Mouse (Mus musculus) kidney, embryonic 15.5 days (tissue): ENCODE measurements at regions not wholly inside any gene's neighbourhood (a gene's known extent, or its start where the extent isn't known, plus 50 kb on each side); places are given as distances from the start of the nearest gene placed in this dataset.
A peak's percentile ranks its signal among the peaks of the same experiment; 100 is the strongest.

ENCODE experiments used
- ATAC-seq: fragments of 200-750 bp; cut with Nextera tagmentation; replicated peaks from 2 replicates; pipeline ENCODE4 v1.8.0; 2017; ENCODE audit warnings: moderate TSS enrichment; ENCODE audit not compliant: low FRiP score
- H3K27ac ChIP-seq: fragments of 300-500 bp; sonication (generic); 2 replicates; pipeline ENCODE4 v1.5.1; 2015; ENCODE audit warnings: mild to moderate bottlenecking, inconsistent platforms
- H3K27me3 ChIP-seq: fragments of 300-500 bp; sonication (generic); 2 replicates; pipeline ENCODE4 v1.6.1; 2015; ENCODE audit warnings: inconsistent platforms
- H3K36me3 ChIP-seq: fragments of 300-500 bp; sonication (generic); 2 replicates; pipeline ENCODE4 v1.6.1; 2015; ENCODE audit warnings: inconsistent platforms
- H3K4me1 ChIP-seq: fragments of 300-500 bp; sonication (generic); 2 replicates; pipeline ENCODE4 v1.6.1; 2015; ENCODE audit warnings: inconsistent platforms
- H3K4me2 ChIP-seq: fragments of 300-500 bp; sonication (generic); 2 replicates; pipeline ENCODE4 v1.6.1; 2015; ENCODE audit warnings: moderate library complexity, mild to moderate bottlenecking, inconsistent platforms
- H3K4me3 ChIP-seq: fragments of 300-500 bp; sonication (generic); replicated peaks from 2 replicates; pipeline ENCODE4 v1.5.1; 2015; ENCODE audit warnings: mild to moderate bottlenecking, inconsistent platforms
- H3K9ac ChIP-seq: fragments of 300-500 bp; sonication (generic); 2 replicates; pipeline ENCODE4 v1.6.1; 2015; ENCODE audit warnings: mild to moderate bottlenecking, inconsistent platforms
- H3K9me3 ChIP-seq: fragments of 300-500 bp; sonication (generic); replicated peaks from 2 replicates; pipeline ENCODE4 v1.6.1; 2016; ENCODE audit warnings: inconsistent platforms
- whole genome bisulfite sequencing: fragments of 180-500 bp; shearing (Covaris S2); methylation state at CpG from one replicate; pipeline ENCODE4 v1.1.7; 2015; ENCODE audit warnings: mixed read lengths; 5-methylcytosine and 5-hydroxymethylcytosine counted together

DNA sequence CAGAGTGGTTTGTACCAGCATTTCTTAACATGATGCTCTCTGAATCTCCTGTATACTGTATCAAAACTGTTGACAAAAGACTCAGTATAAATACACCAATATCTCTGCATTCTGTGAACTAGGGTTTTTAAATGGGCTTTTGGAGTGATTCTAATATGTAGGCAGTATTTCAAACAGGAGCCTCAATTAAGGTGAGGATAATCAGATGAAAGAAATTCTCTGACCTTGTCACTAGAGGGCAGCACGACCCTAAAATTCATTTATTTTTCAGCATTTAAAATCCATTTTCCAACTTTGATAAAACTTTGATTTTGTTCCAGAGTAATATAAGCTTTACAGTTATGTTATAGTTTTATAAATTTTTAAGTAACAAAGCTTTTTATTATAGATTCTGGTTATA lies 114.5 kb downstream of the Rfx6 start:
- Histone ChIP-seq H3K36me3 (no peaks in the 10 kb centered on the region), H3K27me3 (no peaks in the 10 kb centered on the region), H3K4me1 (no peaks in the 10 kb centered on the region), H3K4me3 (no peak overlapping the region), H3K9me3 (no peaks in the 10 kb centered on the region), H3K4me2 (no peak overlapping the region), H3K9ac (no peak overlapping the region), H3K27ac (no peak overlapping the region)
- WGBS: 0% methylated on average over 1 of the region's 1 CpGs
- no peak for ATAC-seq

GRCm38 (mm10) chr10:51793876-51794275 lies 116.3 kb downstream of the Rfx6 start:
- H3K4me2 ChIP-seq: no peak overlapping the region
- H3K27me3 ChIP-seq: no peaks in the 10 kb centered on the region
- H3K27ac ChIP-seq: no peak overlapping the region
- no peak overlapping the region for H3K4me3 ChIP-seq
- no peak for ATAC-seq
- H3K36me3 ChIP-seq: no peaks in the 10 kb centered on the region
- WGBS: 88% methylated on average over 7 of the region's 7 CpGs
- H3K9me3 ChIP-seq: no peaks in the 10 kb centered on the region
- H3K9ac ChIP-seq: no peak overlapping the region
- no peaks in the 10 kb centered on the region for H3K4me1 ChIP-seq

DNA sequence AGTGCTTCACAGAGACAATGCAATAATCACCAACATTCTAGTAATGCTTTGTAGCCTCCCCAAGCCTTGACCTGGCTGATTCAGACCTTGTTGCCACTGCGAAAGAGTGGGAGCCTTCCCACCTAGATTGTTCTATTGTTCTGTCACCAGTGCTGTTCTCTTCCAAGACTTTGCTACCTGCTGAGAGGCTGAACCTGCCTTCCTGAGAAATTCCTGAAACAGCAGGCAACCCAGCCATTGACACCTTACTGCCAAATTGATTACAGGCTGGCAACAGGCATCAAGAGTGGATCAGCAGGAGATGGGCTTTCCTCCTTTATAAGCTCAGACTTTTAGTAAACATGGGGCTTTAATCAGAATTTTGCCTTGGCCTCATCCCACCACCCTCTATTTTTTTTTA lies 139.1 kb downstream of the Rfx6 start:
- no peak overlapping the region for H3K27ac ChIP-seq
- H3K36me3 ChIP-seq: no peaks in the 10 kb centered on the region
- no peak for ATAC-seq
- H3K4me3 ChIP-seq: no peak overlapping the region
- H3K27me3 ChIP-seq: no peaks in the 10 kb centered on the region
- H3K9me3 ChIP-seq: no peaks in the 10 kb centered on the region
- H3K9ac ChIP-seq: no peak overlapping the region
- no peak overlapping the region for H3K4me2 ChIP-seq
- WGBS: 55% methylated on average over 1 of the region's 1 CpGs
- H3K4me1 ChIP-seq: no peaks in the 10 kb centered on the region

- Histone ChIP-seq H3K27ac (no peak overlapping the region), H3K27me3 (no peaks in the 10 kb centered on the region), H3K36me3 (no peaks in the 10 kb centered on the region), H3K4me3 (no peak overlapping the region), H3K9ac (no peak overlapping the region), H3K4me2 (no peak overlapping the region), H3K4me1 (no peaks in the 10 kb centered on the region), H3K9me3 (no peaks in the 10 kb centered on the region)
- no peak for ATAC-seq
- WGBS: 91% methylated on average over 2 of the region's 2 CpGs
Observed at GRCm38 (mm10) chr10:51823900-51824299, 146.3 kb downstream of the Rfx6 start.

- Histone ChIP-seq H3K4me2 (no peak overlapping the region), H3K9me3 (no peaks in the 10 kb centered on the region), H3K4me3 (no peak overlapping the region), H3K27ac (no peak overlapping the region), H3K27me3 (no peaks in the 10 kb centered on the region), H3K36me3 (no peaks in the 10 kb centered on the region), H3K9ac (no peak overlapping the region), H3K4me1 (no peaks in the 10 kb centered on the region)
- ATAC-seq: no peak
- WGBS: 90% methylated on average over 6 of the region's 6 CpGs
Observed at GRCm38 (mm10) chr10:51826431-51826964, 148.9 kb downstream of the Rfx6 start.

- Histone ChIP-seq H3K9me3 (no peaks in the 10 kb centered on the region), H3K27ac (no peak overlapping the region), H3K36me3 (no peaks in the 10 kb centered on the region), H3K27me3 (no peaks in the 10 kb centered on the region), H3K4me3 (no peak overlapping the region), H3K4me2 (no peak overlapping the region), H3K4me1 (no peaks in the 10 kb centered on the region), H3K9ac (no peak overlapping the region)
- 70% methylated on average over 4 of the region's 4 CpGs for WGBS
- ATAC-seq: no peak
Observed at GRCm38 (mm10) chr10:51832459-51832858, 154.9 kb downstream of the Rfx6 start.

DNA sequence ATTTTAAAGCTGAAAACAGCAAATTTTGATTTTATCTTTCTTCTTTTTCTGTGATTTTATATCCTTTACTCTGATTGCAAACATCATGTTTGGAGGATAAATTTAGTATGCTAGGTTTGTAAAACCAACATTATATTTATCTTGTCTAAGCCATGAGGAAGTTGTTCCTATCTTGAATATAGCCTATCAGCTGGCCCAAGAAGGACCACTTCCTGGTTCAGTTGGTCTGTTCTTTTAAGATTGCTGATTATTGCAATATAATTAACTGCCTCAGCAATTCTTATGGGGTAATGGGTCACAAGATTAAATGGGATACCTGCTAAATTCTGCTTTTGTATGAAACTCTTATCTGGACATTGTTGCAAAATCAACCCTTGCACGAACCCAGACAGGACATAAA lies 165.5 kb downstream of the Rfx6 start:
- Histone ChIP-seq H3K36me3 (no peaks in the 10 kb centered on the region), H3K27ac (no peak overlapping the region), H3K27me3 (no peaks in the 10 kb centered on the region), H3K9me3 (no peaks in the 10 kb centered on the region), H3K4me2 (no peak overlapping the region), H3K4me1 (no peaks in the 10 kb centered on the region), H3K4me3 (no peak overlapping the region), H3K9ac (no peak overlapping the region)
- WGBS: 81% methylated on average over 1 of the region's 1 CpGs
- ATAC-seq: no peak

DNA sequence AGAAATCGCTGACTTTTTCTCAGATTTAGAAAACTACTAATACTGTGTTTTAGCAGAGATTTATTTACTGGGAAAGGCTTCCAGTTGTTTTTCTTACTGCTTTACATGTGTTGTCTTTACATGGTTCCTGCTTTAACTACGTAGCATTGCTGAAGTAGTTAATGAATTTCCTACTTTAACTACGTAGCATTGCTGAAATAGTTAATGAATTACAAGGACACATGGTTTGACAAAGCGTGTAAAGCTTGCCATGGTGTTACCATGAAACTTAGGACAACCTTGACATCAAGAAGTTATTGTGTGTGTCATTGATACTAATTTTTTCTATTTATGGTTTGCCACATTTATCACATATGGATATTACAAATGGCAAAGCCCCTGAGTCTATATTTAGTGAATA lies 168.7 kb downstream of the Rfx6 start:
- Histone ChIP-seq H3K4me1 (no peaks in the 10 kb centered on the region), H3K27ac (no peak overlapping the region), H3K9me3 (no peaks in the 10 kb centered on the region), H3K36me3 (no peaks in the 10 kb centered on the region), H3K4me3 (no peak overlapping the region), H3K9ac (no peak overlapping the region), H3K27me3 (no peaks in the 10 kb centered on the region), H3K4me2 (no peak overlapping the region)
- ATAC-seq: peak; percentile 75
- WGBS: 55% methylated on average over 4 of the region's 4 CpGs

DNA sequence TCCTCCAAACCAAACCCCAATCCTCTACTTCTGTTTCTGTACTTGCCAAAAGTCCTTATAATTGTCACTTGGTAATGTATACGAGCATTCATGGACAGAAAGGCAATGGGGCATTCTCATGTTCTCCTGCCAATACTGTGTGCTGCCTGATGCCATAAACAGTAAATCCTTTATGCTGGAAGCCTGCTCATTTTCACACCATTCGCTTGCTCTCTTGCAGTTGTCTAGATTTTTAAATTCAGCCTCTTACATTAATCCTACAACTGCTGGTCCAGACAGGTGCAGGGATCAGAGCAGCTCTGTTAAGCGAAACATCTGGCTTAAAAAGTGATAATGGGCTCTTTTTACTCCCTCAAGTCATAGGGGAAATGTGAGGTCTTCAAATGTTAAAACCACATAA lies 152.9 kb upstream of the Vgll2 start:
- Histone ChIP-seq H3K4me1 (no peaks in the 10 kb centered on the region), H3K9me3 (no peaks in the 10 kb centered on the region), H3K27me3 (no peaks in the 10 kb centered on the region), H3K27ac (no peak overlapping the region), H3K36me3 (no peaks in the 10 kb centered on the region), H3K4me3 (no peak overlapping the region), H3K4me2 (no peak overlapping the region), H3K9ac (no peak overlapping the region)
- no peak for ATAC-seq
- WGBS: 82% methylated on average over 3 of the region's 3 CpGs

GRCm38 (mm10) chr10:51911066-51911691 lies 111.1 kb upstream of the Vgll2 start:
- Histone ChIP-seq H3K9me3 (no peaks in the 10 kb centered on the region), H3K9ac (no peak overlapping the region), H3K27me3 (no peaks in the 10 kb centered on the region), H3K27ac (no peak overlapping the region), H3K4me3 (no peak overlapping the region), H3K36me3 (no peaks in the 10 kb centered on the region), H3K4me1 (no peaks in the 10 kb centered on the region), H3K4me2 (no peak overlapping the region)
- 54% methylated on average over 10 of the region's 10 CpGs for WGBS
- no peak for ATAC-seq

GRCm38 (mm10) chr10:51912096-51912495 lies 110.2 kb upstream of the Vgll2 start:
- no peaks in the 10 kb centered on the region for H3K4me1 ChIP-seq
- no peak overlapping the region for H3K27ac ChIP-seq
- whole genome bisulfite sequencing: 51% methylated on average over 1 of the region's 1 CpGs

GRCm38 (mm10) chr10:51926644-51927043 lies 95.7 kb upstream of the Vgll2 start:
- H3K27ac ChIP-seq: no peak overlapping the region
- H3K9me3 ChIP-seq: no peaks in the 10 kb centered on the region
- H3K27me3 ChIP-seq: no peaks in the 10 kb centered on the region
- no peak overlapping the region for H3K4me3 ChIP-seq
- H3K4me1 ChIP-seq: no peaks in the 10 kb centered on the region
- no peaks in the 10 kb centered on the region for H3K36me3 ChIP-seq
- no peak for ATAC-seq
- WGBS: 83% methylated on average over 2 of the region's 2 CpGs
- H3K9ac ChIP-seq: no peak overlapping the region
- H3K4me2 ChIP-seq: no peak overlapping the region

More at GRCm38 (mm10) chr10:51912096-51912495, 110.2 kb upstream of the Vgll2 start:
- Histone ChIP-seq H3K9me3 (no peaks in the 10 kb centered on the region), H3K4me3 (no peak overlapping the region), H3K36me3 (no peaks in the 10 kb centered on the region), H3K4me2 (no peak overlapping the region), H3K9ac (no peak overlapping the region), H3K27me3 (no peaks in the 10 kb centered on the region)
- ATAC-seq: no peak

DNA sequence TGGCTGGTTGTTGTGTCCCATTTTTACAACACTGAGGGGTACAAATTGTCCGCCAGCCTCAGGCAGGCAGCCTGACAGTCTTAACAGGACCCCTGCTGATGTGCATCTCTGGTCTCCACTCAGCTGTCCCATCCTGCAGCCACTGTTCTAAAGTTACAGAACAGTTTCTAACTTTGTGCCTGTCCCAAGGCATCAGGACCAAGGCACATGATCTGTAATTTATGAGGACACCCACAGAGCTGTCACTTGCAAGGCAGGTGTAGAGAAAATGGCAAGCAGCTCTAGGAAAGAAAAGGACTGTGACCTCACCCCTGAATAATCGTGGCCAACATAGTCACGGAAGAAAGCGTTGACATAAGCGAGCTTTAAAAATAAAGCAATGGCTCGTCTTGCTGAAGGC lies 93.0 kb upstream of the Vgll2 start:
- Histone ChIP-seq H3K4me3 (no peak overlapping the region), H3K27me3 (no peaks in the 10 kb centered on the region), H3K36me3 (no peaks in the 10 kb centered on the region), H3K4me2 (no peak overlapping the region), H3K27ac (no peak overlapping the region), H3K9me3 (no peaks in the 10 kb centered on the region), H3K4me1 (no peaks in the 10 kb centered on the region), H3K9ac (no peak overlapping the region)
- no peak for ATAC-seq
- 69% methylated on average over 6 of the region's 6 CpGs for WGBS
